Mouse (Mus musculus): ENCODE measurements around the gene Vmn1r174.
"Not testable (repeated sequence)": the region's sequence is repeated elsewhere in the genome, so short reads cannot be mapped to it uniquely, and the experiment has no call there.

Gene Vmn1r174

DNA sequence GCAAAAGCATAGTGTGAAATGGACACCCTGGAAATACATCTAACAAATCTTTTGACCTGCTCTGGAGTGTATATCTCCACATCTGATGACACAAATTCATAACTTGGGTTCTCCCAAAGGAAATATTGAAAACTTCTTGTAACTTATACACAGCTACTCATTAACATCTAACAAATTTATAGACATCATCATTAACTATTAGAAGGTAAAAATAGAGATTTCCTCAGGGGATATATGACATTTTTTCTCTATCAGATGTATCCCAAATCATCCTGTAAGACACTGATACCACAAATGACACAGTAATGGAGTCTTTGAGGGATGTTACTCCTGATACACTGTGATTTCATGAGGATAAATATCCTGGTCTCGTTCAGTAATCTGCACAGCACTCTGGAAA lies at the start of gene Vmn1r174:
TSS of gene Vmn1r174 (plus strand) at position 301 of the 400 bp plus-strand sequence.
- not testable (repeated sequence) for DNase-seq (ENCODE audit: low spot score in 2 of 2)

DNA sequence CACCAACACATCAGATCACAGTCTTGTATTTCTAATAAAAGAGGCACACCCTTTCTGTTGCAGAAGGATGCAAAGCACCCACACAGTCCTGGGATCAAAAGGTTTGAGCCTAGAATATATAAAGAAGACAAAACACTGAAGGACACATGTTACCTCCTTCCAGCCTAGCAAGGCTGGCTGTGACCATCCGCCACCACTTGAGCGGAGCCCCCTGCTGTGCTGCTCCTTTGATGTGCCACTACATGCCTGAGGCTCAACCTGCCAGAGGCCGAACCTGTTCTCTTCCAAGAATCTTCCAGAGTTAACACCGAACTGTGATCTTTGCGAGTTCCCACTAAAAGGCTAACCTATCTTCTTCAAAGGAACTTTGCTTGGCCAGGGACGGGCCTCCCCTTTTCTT lies 32.5 kb downstream of the Vmn1r174 start:
- no peak for DNase-seq (ENCODE audit: low spot score in 2 of 2)

DNA sequence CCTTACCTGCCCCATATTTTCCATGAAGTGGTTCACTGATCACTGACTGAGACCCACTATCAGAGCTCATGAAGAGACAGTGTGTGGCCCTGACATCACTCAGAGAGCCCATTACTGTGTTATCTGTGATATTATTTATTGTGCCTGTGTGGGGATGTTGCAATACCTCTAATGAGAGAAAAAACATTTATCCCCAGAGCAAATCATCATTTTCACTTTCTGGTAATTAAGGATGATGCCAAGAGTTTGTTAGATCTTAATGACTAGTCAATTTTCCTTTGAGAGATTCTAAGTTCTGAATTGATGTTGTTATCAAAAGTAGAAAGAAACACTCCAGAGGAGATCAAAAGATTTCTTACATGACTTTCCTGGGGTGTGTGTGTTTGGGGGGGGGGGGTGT lies 58.5 kb downstream of the Vmn1r174 start, which contains the start of gene Vmn1r175:
TSS of gene Vmn1r175 (minus strand) at position 101 of the 400 bp plus-strand sequence.
- DNase-seq (ENCODE audit: low spot score in 2 of 2) = not testable (repeated sequence)

Data from frontal cortex, postnatal 25 days (tissue).